Mouse (Mus musculus) natural killer cell, adult 2 months (primary cell): ENCODE measurements around the gene 1110004F10Rik.

ENCODE experiments used
- DNase-seq, 2 experiments: peaks; one replicate each; pipeline ENCODE4 v3.0.0; 2022; ENCODE audit warnings: low spot score in 2 of 2

Gene 1110004F10Rik

DNA sequence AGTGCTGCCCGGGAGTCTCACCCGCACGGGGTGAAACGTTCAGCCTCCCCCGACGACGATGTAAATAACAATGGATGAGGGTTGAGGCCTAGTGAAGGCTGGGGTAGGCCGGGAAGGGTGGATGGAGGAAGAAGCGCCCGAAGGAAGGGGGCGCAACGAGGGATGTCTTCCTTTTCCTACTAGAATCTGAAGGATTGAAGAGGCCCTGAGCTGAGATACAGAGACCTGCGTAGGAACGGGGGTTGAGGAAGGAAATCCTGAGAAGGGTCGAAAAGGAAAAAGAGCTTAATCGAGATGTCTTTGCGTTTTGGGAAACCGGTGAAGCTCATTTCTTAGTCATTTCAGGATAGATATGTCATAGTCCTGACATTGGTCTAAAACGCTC lies 54.3 kb downstream of the 1110004F10Rik start:
- no peak for DNase-seq

DNA sequence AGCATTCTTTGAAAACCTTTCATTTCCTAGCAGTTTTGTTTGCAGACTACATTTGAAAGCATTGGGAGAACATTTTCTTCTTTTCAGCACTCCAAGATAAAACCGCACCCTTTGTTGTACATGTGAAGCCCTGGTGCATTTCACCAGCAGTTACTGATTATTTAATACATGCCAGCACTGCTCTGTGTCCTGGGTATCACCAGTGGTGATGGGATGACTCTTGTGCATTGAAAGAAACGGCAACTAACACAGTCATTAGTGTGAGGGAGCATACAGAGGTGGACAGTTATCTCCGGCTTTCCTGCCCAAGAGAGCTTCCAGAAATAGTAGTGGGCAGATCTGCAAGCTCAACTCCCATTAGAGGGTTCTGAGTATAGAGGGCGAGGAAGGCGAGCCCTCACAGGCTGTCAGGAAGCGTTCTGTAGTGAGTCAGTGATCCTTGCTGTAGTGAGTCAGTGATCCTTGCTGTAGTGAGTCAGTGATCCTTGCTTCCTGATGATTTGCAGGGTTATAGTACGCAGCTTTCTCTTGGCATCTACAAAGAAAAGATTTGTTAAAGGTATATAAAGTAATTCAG lies 60.8 kb downstream of the 1110004F10Rik start:
- DNase-seq: no peak

DNA sequence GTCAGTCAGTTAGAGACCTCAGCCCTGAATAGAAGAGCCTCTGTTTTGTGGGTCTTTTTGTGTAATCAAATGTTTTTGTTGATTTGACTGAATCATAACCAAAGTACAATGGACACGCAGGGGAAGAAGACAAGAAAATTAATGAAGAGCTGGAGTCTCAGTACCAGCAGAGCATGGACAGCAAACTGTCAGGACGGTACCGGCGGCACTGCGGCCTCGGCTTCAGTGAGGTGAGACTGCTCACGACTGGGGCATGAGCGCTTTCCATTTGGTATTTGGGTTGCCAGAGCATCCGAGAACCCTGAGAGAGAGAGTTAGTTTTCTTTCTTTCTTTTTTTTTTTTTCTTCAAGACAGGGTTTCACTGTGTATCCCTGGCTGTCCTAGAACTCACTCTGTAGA lies 63.9 kb downstream of the 1110004F10Rik start:
- DNase-seq: no peak

DNA sequence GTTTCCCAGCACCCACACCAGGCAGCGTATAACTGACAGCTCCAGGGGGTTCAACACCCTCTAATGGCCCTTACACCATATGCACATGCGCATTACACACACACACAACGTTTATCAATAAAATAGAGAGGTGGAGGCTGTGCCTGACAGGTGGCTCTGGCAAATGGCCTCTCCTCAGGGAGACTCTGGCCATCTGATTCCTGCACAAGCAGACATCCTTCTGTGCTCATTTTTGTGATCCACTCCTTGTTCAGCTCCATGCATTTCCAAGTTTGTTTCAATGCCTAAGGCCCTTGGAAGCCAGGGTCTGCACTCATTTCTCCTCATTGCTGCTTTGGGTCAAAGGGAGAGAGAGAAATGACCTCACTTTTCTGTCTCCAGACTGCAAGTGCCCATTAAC lies 71.5 kb downstream of the 1110004F10Rik start:
- DNase-seq: no peak

DNA sequence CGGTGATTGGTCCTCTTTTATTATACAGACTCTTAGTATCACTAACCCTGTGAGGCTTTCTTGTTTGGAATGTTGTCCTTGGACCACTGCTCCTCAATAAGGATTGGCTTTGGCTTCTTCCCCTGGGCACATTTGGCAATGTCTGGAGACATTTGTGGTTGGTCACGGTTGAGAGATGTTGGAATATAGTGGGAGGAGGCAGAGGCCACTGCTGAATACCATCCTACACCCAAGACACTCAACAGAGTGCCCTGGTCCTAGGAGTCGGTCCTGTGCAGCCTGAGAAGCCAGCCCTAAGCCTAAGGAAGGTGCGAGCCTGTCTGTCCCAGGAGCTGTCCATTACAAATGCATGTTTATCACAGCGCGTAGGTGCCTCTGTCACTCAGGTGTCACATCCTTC lies 72.3 kb downstream of the 1110004F10Rik start:
- no peak for DNase-seq

DNA sequence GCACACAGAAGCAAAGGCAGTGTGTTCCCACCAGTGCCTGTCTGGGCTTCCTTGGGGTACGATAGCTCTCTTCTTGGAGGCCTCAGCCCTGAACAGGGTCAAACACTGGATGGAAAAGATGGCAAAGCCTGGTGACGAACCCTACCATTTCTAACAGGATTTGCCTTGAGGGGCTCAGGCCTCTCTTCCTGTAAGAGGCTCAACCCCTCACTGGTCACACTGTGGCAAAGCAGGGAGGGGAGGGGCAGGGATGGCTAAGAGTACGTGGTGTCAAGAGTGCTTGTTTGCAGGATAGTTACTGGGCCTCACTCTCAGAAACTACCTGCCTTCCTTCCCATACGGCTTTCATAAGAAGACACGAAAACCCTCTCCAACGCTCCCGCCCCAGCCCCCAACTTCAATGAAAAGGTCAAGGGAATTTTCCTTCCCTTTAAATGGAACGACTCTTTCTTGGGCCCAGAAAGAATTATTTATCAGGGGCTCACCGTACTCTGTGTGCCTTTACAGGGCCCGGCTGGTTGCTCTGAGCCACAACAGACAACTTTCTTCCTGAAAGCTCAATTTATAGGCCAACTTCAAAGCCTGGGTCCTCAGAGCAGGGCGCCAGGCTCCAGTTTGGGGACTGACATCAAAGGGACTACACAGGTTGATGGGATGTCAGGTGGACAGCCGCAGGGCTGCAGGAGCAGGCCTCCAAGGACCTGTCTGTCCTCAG lies 76.2 kb downstream of the 1110004F10Rik start:
- no peak for DNase-seq

DNA sequence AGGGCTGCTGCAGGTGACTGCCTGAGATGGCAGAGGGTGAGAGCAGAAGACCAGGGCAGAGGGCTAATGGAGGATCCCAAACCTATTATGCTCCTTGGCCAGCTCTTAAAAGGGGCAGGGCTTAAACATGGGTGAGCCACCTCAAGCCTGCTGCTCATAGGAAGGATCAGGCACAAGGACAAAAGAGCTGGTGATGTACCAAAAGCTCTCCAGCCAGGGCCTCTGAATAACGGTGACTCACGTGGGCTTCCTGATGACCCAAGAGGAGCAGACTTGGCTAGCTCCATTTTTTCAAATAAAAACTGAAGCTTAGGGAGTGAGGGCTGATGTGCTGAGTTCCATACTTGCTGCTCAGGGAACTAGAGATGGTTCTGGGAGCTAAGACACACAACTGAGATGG lies 76.8 kb downstream of the 1110004F10Rik start:
- no peak for DNase-seq

DNA sequence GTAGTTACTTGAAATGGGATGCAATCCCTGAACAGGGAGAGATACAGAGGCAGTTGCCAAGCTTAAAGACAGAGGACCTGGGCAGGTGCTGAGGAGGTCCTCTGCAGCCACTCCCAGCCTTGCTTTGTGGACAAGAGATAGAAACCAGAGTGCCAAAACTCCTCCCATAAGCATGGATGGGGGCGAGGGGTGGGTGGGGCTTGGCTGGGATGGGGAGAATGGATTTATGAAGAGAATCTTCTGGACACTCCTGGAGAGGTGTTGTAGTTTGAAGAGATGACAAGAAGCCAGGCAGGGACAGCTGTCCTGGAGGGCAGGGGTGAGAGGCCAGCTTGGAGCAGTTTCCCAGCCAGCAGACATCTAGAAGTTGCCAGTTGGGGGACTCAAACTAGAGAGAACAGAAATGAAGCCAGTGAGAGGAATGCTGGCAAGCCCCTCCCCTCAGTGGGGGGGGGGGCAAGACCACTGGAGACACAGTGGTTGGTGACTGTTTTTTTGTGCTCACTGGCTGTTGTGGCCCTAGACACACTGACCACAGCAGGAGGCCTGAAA lies 80.2 kb downstream of the 1110004F10Rik start:
- DNase-seq: no peak

DNA sequence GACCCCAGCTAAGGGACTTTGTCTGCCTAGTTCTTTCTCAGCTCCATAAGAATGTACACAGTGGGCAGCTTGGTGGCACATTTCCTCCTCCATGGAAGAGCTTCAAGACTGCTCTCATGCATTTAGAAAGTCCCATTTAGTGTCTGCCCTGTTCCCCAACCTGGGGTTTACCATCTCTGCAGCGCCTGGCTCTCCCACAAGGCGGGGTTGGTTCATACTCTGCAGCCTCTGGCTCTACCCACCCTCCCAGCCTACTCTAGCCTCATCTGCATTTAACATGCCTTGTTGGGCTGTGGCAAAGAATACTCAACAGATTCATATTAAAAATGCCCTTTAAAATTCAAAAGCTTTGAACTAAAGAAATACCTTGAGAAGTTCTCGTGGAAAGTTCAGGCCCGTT lies 81.5 kb downstream of the 1110004F10Rik start:
- DNase-seq: no peak

DNA sequence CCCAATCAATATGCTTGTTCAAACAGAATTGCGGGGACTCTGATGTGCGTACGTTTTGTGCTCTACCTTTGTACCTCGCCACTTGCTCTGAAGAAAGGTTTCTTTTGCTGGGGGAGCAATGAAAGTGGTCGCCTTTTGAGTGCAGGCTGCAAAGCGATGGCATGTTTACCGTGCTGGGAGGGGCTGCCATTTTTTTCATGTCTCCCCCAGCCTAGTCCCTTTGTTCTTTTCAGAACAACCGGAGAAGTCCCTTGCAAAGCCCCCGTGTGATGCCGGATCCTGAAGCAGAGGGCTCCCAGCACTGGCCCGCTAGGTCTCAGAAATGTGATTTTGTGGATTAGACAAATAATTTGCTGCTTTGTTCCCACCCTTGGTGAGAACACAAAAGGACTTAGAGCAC lies 82.0 kb downstream of the 1110004F10Rik start:
- DNase-seq: no peak

DNA sequence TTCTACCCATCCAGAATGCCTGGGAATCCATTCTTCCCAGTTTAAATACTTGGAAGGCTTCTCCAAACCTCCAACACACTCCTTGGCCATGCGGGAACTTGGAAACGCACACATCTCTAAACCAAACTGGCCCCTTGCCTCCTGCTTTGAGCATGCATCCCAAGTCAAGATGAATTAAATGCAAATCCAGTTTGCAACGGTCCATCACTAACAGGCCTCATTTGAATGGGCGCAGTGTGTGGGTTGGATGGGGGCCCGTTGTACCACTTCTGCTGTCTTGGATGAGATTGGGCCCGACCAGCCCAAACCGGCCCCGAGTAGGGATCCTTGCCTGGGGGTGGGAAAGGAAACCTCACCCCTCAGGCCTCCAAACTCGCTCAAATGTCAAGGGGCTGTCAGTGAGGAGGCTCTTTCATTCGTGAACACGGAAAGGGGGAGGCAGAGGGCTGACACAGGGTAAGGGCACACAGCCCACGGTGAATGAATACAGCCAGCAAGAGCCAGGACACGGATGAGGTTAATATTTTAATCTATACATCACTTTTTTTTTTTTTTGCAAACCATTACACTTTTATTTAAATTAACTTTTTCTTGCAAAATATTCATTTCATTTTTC lies 83.9 kb downstream of the 1110004F10Rik start:
- DNase-seq: no peak

DNA sequence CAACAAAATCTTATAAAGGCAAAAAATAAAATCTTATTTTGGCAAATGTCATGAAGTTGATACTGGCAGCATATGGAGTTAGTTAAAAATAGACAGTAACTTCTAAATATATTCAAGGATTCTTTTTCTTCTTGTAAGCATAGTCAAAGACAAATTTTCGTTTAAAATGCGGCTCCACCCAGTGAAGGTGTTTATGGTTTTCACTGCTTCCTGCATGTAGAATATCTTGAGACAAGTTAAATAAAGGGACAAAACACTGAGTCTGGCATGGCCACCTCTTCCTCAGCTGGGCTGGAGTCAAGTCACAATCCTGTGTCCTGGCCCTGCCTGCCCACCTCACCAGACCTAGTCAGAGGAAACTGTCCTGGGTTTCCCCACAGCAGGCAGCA lies 84.4 kb downstream of the 1110004F10Rik start:
- no peak for DNase-seq

DNA sequence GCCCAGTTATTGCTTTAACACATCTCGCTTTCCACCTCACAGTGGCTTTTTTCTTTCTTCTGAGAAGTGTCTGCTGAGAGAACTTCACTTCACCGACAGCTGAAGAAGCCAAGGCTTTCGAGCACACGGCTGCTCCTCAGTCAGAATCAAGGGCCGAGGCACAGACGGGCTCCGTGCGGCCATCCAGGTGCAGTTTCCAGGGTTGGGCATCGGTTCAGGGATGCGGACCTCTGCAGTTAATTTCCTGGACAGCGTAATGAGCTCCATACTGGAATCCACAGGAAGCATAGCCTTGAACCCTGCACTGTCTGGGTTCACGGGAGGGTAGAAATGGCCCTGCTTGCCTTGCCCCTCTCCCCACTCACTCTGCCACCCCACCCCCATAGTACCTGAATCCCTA lies 84.9 kb downstream of the 1110004F10Rik start:
- DNase-seq: no peak

DNA sequence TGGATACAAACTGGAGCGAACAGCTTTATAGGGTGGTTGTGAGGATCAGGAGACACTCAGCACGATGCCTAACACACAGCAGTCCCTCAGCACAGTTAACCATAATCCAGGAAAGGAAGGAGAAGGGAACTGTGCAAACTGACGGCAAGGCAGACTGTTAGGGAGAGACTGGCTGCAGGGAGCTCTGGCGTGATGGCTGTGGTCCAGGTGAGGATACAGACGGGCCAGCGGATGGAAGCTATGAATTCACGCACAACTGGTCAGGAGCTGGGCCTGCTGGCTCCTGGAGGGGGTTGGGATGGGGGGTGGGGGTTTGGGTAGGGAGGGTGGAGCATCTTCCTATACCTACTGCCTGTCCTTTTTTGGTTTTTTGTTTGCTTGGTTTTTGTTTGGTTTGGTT lies 86.5 kb downstream of the 1110004F10Rik start:
- DNase-seq: no peak

DNA sequence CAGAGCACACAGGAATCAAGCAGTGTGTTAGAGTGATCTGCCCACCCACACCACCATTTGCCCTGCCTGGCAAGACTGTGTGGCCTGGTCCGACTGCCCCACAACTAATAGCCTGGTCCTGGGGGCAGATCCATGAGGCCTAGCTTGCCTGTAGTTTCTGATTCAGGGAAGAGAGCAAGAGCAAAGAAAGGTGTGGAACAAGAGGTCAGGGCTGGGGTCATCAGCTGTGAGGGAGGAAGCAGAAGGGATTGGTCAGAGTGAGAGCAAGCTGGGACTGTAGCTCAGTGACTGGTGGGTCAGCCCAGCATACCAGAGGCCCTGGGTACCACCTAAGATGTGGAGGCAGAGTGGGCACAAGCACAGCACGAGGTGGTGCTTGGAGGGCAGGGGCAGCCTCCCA lies 87.9 kb downstream of the 1110004F10Rik start:
- no peak for DNase-seq

DNA sequence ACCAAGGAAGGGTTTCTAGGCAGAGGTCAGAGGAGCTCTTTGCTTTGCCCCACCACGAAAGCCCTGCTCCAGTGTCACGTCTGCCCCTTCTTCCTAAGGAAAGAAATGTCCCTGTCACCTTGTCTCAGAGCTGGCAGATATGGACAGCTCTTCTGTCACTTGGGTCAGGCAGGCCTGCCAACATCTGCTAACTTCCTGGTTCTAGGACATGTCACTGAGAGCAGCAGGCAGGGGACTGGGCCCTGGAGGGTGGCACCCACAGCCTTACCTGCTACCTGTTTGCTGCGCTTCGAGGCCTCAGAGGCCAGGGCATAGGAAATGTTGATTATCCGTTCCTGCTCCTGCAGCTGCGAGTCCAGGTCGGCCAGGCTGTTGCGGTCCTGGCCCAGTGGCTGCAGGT lies 89.1 kb downstream of the 1110004F10Rik start:
- DNase-seq: no peak

DNA sequence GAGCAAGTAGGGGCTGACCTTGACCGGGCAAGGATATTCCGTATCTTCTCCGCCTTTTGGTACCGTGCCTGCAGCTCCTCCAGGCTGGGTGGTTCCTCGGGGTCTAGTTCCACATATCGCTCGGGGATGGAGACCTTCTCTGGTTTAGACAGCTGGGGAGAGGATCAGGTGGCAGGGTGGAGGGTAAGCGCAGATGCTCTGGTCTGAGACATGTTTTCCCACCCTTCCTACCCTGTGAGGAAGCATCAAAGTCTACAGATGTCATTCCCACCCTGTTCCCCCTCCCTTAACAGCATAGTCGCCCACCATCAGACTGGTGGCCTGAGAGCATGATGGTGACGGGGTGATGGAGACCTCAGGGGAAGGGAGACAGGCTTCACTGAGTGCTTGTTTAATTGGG lies 90.2 kb downstream of the 1110004F10Rik start:
- DNase-seq: no peak

DNA sequence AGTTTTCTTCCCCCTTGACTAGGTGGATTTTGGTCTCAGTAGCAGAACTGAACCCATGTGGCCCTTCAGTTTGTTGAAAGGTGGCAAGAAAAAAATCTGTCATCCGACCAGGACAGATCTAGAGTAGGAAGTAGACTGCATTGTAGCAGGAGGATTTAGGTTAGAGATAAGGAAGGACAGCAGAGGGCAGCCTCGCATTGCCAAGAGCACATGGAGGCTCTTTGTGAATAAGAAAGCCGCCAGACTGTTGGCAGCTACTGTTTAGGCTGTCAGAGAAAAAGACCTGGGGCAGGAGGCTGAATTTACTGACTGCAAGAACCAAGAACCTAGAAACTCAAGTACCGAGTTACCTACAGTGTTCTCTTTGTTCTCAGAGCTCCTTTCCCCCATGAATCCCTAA lies 92.2 kb downstream of the 1110004F10Rik start:
- no peak for DNase-seq

DNA sequence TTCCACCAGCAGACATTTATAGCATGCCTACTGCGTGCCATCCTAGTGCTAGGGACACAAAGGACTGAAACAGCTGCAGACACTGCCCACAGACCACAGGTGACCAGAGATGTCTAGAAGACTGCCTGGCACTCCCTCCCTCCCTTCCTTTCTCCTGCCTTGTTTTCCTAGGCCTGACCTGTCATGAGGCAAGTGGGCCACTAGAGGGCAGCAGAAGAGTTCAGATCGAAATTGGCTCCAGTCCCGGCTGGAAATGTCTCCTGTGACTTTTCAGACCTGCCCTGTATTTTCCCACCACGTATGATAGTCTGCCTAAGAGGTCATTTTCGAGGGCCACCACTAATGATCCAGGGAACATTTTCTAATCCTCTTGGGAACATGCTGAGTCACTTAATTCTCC lies 92.9 kb downstream of the 1110004F10Rik start:
- peak; percentile 28 to 40 for DNase-seq

DNA sequence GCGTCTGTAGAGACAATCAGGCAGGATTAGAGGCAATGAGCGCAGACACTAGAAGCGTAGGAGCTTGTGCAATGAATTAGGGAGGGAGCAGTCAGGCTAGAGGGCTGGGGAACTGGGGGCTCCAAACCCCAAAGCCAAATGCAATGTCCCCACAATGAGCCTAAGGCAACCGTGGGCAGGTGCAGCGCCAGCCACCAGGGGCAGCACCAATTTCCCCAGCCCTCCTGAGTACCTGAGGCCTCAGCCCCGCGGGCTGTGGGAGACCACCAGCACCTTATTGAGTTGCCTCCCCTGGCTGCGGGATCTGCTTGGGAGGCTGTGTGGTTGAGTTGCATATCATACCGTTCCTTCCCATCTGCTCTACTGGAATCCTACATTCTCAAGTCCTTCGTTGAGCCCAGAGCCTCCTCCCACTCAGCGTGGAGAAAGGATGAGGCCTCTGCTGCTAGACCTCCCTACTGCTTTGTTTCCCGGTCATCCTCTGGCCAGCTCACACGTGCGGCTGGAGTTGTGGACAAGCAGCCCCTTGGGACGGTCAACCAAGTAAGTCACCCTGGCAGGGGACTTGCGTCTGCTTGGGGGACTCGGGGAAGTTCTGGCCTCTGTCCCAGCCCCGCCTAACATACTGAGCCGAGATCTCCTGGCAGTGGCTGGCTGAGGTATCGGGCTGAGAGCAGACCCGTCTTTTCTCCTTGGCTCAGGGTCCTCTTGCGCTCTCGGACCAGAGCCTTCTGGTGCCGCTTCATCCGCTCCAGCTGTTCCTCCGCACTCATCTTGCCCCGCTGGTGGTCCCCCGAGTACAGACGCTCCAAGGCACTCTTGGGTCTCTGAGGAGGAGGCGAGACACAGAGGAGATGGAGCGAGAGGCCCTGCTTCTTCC lies 95.5 kb downstream of the 1110004F10Rik start:
- DNase-seq: no peak

DNA sequence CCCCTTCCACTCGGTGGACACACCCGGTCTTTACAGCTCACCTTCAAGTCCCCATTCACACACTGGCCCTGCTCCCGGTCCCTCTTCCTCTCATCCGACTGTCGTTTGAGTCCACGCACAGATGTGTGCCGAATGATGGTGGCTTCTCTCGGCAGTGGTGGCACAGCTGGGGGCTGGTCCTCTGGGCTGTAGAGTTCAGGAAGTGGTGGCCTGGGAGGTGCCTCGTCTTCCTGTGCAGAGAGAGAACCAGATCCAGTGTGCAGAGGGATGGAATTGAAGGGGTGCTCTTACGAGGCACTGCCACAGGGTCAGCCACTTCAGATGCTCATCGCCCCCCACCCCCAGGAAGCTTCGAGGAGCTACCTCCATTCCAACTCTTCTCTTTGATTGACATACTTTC lies 98.0 kb downstream of the 1110004F10Rik start:
- no peak for DNase-seq

DNA sequence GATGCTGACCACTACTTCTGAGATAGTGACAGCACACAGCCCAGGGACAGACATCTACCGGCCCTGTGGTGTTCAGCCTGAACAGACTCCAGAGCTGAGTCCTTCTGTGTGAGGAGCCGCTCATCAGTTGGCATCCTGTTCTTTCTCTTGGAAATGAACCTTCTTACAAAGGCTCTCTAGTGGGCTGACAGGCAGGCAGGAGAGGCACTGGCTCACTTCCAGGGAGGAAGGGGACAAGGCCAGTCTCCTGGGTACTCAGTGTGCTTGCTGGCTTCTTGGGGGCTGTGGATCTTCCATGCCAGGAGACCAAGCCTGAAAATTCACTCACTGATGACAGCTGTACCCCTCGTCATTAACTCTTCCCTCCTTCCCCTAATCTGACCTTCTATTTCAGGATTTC lies 98.5 kb downstream of the 1110004F10Rik start:
- no peak for DNase-seq
